Mouse (Mus musculus): ENCODE results near the gene Olfr371.

The Olfr371 gene

DNA sequence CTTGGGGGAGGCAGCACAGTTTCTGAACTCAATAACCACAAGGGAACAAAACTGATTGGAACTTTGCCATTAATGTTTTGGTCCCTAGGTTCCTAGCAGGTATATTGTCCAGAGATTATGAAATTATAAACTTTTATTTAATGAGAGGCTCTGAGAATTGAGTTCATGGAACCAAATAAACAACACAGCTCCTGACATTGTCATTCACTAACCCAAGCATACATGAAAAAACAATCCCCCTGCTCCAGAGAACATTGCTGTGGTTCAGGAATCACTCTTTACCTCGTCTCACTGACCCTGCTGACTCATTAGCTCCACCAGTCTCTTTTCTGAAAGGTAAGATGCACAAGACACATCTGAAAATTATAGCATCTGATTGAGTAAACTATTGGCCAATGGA is at the start of gene Olfr371:
TSS of gene Olfr371 (plus strand) at position 301 of the 400 bp plus-strand sequence.
- no peak for DNase-seq (ENCODE audit: low spot score in 2 of 2)

DNA sequence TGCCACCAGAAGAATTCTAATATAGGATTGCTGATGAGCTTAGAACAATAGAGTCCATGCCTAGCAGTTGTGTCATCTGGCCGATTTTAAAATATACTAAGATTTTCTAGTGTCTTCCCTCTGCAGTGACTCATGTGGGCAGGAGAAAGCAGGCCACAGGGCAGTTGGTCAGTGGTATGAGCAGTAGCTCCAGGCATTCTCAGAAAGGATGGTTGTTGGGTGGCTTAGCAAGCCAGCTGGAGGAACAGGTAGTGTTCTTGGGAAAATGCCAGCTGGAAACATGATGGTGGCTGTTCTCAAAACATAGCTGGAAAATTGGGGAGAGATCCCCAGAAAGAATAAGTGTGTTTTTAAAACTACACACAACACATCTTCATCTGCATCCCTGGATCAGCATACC is 33.4 kb upstream of the Olfr371 start:
- DNase-seq (ENCODE audit: low spot score in 2 of 2): no peak

DNA sequence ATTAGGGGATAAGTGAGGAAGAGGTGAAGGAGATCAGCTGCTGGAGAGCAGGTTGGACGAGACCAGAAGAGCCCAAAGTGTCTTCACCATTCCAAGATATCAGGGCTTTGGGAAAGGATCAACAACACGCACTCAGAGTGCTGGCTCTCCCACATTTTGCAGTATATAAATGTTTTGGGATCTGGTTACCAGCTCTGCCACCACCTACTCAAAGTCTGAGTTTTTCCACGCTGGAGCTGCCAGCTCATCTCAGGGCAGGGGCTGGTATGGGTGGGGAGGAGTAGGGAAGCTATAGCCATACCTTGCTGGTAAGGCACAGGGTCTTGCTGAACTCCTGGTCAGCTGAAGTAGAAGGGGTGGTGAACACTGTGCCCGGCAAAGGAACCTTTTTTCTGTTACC is 5.6 kb upstream of the Olfr371 start:
- no peak for DNase-seq (ENCODE audit: low spot score in 2 of 2)

DNA sequence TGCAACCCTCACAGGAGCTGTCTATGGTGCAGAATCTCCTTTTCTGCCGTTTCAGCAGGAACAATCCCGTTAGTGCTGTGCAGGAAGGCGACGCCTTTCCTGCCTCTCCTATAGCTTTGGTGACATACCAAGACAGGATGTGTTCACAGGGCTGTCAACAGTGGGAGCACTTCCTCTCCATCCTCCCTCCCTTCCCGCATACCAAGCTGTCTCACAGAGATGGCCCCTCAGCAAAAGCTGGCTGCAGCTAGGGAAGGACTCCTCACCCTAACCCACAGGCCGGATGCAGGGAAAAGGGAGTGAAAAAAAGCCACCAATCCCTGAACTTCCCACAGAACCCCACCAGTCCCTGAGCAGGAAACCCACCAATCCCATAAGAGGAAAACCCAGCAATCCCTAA is 4.8 kb upstream of the Olfr371 start:
- no peak for DNase-seq (ENCODE audit: low spot score in 2 of 2)

DNA sequence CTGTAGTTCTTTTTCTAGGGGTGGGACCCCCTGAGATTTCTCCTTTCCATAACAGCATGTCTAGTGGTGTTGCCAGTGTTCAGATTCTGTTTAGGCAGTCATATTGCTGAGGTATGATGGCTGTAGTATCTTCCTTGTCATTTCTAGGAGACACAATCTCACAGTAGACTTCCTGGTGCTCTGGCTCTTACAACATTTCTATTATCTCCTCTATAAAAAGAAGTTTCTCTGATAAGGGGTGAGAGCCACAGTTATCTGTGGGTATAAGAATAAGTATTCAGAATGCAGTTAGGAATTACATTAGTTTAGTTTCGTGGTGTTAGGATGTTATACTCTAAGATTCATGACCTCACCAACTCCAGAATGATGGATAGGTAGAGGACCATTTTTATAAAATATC is 1.5 kb downstream of the Olfr371 start:
- no peak for DNase-seq (ENCODE audit: low spot score in 2 of 2)

Measured in spleen, postnatal 36 days (tissue).